8 mouse cellular contexts compared by ENCODE assay signal in genomic region chr12:104593526-104594155, GRCm38 (mm10).
DNase-seq lines count a peak whose midpoint lies in the region; ATAC-seq lines count a peak whose summit lies in the region.
"Had no signal": no experiment of that assay in that cellular context is flagged by ENCODE, and none has a peak within 500 bp of the region (broad histone marks: within the 10 kb centered on the region; RNA-seq: fewer than 3 reads in every experiment).

No protein-coding gene starts in this region.

- no peak overlapping the region for H3K4me3 ChIP-seq in embryonic facial prominence, embryonic 15.5 days (replicated peaks)
- no peak overlapping the region for H3K4me3 ChIP-seq in heart, embryonic 12.5 days
- no peak overlapping the region for H3K4me3 ChIP-seq in kidney, embryonic 14.5 days (ENCODE audit: low read length)
- H3K4me3 ChIP-seq in limb, embryonic 13.5 days, result peak overlapping the region; percentile 0; the same call in 1 of the 2 replicates
- H3K4me3 ChIP-seq: stomach, embryonic 15.5 days had no signal

- WGBS in embryonic facial prominence, embryonic 15.5 days, result 17% methylated on average over 19 of the region's 19 CpGs
- 36% methylated on average over 19 of the region's 19 CpGs for WGBS in heart, embryonic 12.5 days
- WGBS in kidney, embryonic 14.5 days, result 44% methylated on average over 19 of the region's 19 CpGs
- WGBS in limb, embryonic 13.5 days, result 12% methylated on average over 19 of the region's 19 CpGs

- ATAC-seq in embryonic facial prominence, embryonic 15.5 days (ENCODE audit: insufficient number of reproducible peaks, low FRiP score, low TSS enrichment, low read depth), result no peak
- no peak for ATAC-seq in heart, embryonic 12.5 days (ENCODE audit: insufficient number of reproducible peaks, low FRiP score)
- no peak; the same call in 1 of the 2 replicates for ATAC-seq in kidney, embryonic 14.5 days (ENCODE audit: low FRiP score, low TSS enrichment)
- peak; percentile 67 for ATAC-seq in limb, embryonic 13.5 days (ENCODE audit: low FRiP score, low read depth)

- H3K9me3 ChIP-seq in embryonic facial prominence, embryonic 15.5 days (replicated peaks), result no peaks in the 10 kb centered on the region
- H3K9me3 ChIP-seq in heart, embryonic 12.5 days (replicated peaks), result no peaks in the 10 kb centered on the region
- no peaks in the 10 kb centered on the region for H3K9me3 ChIP-seq in kidney, embryonic 14.5 days (ENCODE audit: control insufficient read depth, low read length)
- no peaks in the 10 kb centered on the region for H3K9me3 ChIP-seq in limb, embryonic 13.5 days
- H3K9me3 ChIP-seq: stomach, embryonic 15.5 days had no signal

- H3K9ac ChIP-seq in embryonic facial prominence, embryonic 15.5 days, result no peak overlapping the region
- H3K9ac ChIP-seq in heart, embryonic 12.5 days, result no peak overlapping the region
- H3K9ac ChIP-seq in kidney, embryonic 14.5 days (ENCODE audit: low read depth, low read length), result no peak overlapping the region
- H3K9ac ChIP-seq in limb, embryonic 13.5 days, result no peak overlapping the region
- H3K9ac ChIP-seq: stomach, embryonic 15.5 days had no signal

- peak; percentile 7 for DNase-seq in cerebellum, adult 9-10 months
- peak; percentile 17 to 22 for DNase-seq in right cerebral cortex, adult 2 months (ENCODE audit: low spot score in 2 of 2)
- no peak for DNase-seq in thymus, postnatal 36 days

- no peak overlapping the region for H3K27ac ChIP-seq in embryonic facial prominence, embryonic 15.5 days (replicated peaks)
- H3K27ac ChIP-seq in heart, embryonic 12.5 days (ENCODE audit: poor library complexity, severe bottlenecking), result no peak overlapping the region
- H3K27ac ChIP-seq in kidney, embryonic 14.5 days (ENCODE audit: low read depth, low read length), result no peak overlapping the region
- peak overlapping the region; percentile 18; the same call in 1 of the 2 replicates for H3K27ac ChIP-seq in limb, embryonic 13.5 days
- H3K27ac ChIP-seq: stomach, embryonic 15.5 days had no signal

- peaks cover 8% of the 10 kb centered on the region; the same call in 1 of the 2 replicates for H3K27me3 ChIP-seq in embryonic facial prominence, embryonic 15.5 days
- peaks cover 49% of the 10 kb centered on the region for H3K27me3 ChIP-seq in heart, embryonic 12.5 days (replicated peaks)
- no peaks in the 10 kb centered on the region; the same call in 1 of the 2 replicates for H3K27me3 ChIP-seq in kidney, embryonic 14.5 days (ENCODE audit: control insufficient read depth, insufficient read depth, low read length)
- H3K27me3 ChIP-seq in limb, embryonic 13.5 days, result peaks cover 36% of the 10 kb centered on the region
- H3K27me3 ChIP-seq: stomach, embryonic 15.5 days had no signal

- peak overlapping the region; percentile 20 for H3K4me2 ChIP-seq in embryonic facial prominence, embryonic 15.5 days (replicated peaks)
- peak overlapping the region; percentile 38 for H3K4me2 ChIP-seq in heart, embryonic 12.5 days
- 0 out of 2 replicates have a peak overlapping the region, but pooled peaks have one; percentile 10 for H3K4me2 ChIP-seq in kidney, embryonic 14.5 days (replicated peaks; ENCODE audit: low read depth, low read length)
- peak overlapping the region; percentile 51 for H3K4me2 ChIP-seq in limb, embryonic 13.5 days (replicated peaks)
- H3K4me2 ChIP-seq: stomach, embryonic 15.5 days had no signal

- no peaks in the 10 kb centered on the region for H3K36me3 ChIP-seq in embryonic facial prominence, embryonic 15.5 days
- no peaks in the 10 kb centered on the region for H3K36me3 ChIP-seq in heart, embryonic 12.5 days
- no peaks in the 10 kb centered on the region for H3K36me3 ChIP-seq in kidney, embryonic 14.5 days (ENCODE audit: control insufficient read depth, insufficient read depth, low read length)
- no peaks in the 10 kb centered on the region for H3K36me3 ChIP-seq in limb, embryonic 13.5 days
- H3K36me3 ChIP-seq: stomach, embryonic 15.5 days had no signal

- peaks cover 14% of the 10 kb centered on the region for H3K4me1 ChIP-seq in embryonic facial prominence, embryonic 15.5 days
- H3K4me1 ChIP-seq in heart, embryonic 12.5 days (replicated peaks), result peaks cover 22% of the 10 kb centered on the region
- 0 out of 2 replicates have a peak, but pooled peaks cover 5% of the 10 kb centered on the region for H3K4me1 ChIP-seq in kidney, embryonic 14.5 days (ENCODE audit: control insufficient read depth, insufficient read depth, low read length)
- peaks cover 44% of the 10 kb centered on the region for H3K4me1 ChIP-seq in limb, embryonic 13.5 days
- H3K4me1 ChIP-seq: stomach, embryonic 15.5 days had no signal

Comparison
In these comparisons a context has a peak if more than half of its experiments do, and no peak if none do; other contexts are left out.
1. DNase-seq: peak in cerebellum, adult 9-10 months (single experiment) and right cerebral cortex, adult 2 months (2 of 2); none in thymus, postnatal 36 days (0 of 2).
2. Peak in every context shown above with its lines, with median percentiles within 50 percentile points of each other: H3K4me2 ChIP-seq.